Mouse (Mus musculus): ENCODE data around the gene Bub1b.

DNA sequence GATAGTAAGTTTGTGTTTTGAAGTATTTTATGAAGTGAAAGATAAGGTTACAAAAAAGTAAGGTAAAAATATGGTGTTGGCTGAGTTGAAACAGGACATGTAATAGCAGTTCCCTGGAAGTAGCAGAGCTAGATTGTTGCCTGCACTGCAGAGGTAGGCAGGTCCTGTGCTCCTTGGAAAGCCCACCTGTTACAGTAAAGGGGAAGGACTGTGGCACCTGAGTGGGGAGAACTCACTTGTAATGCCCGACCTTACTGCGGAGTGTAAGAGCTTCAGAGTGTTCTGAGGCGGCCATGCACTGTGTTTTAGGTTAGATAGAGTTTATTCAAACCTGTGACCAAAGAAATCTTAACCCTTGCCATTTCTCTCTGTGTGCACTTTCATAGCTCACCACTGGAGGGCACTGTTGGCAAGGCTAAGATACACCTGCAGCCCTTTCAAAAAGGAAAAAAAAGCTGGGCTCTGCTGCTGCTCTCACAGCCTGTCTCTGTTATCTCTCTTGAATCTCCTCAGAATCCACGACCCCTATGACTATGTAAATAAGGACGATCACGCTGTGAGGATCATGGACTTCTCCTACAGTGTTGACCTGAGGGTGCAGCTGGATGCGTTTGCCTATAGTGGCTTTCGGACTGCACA, 40.0 kb downstream of the Bub1b start:
- TF ChIP-seq POLR2A (IDR thresholded peaks at IDR 0.05; ENCODE audit: insufficient read depth, low read depth, low read length) (no peak), CTCF (IDR thresholded peaks at IDR 0.05; ENCODE audit: insufficient read depth, low read depth, low read length) (no peak)

Data from olfactory bulb, adult 2 months (tissue).